Mouse (Mus musculus) brain, embryonic 14.5 days (tissue): ENCODE data around the gene Cmpk2. TPM values are rescaled to one million over a fixed set of nuclear protein-coding genes. Genes with fewer than 3 reads are reported as not detected.
A peak's percentile ranks its signal among the peaks of the same experiment; 100 is the strongest.
"Not testable (repeated sequence)": the region's sequence is repeated elsewhere in the genome, so short reads cannot be mapped to it uniquely, and the experiment has no call there.

Experiments used
- DNase-seq: peaks from one replicate; pipeline ENCODE4 v3.0.0-alpha.2; 2011; ENCODE audit warnings: low read depth
- CTCF ChIP-seq: fragments of 200-500 bp; IDR thresholded peaks from 2 replicates; pipeline ENCODE4 v1.5.1; 2012; ENCODE audit warnings: inconsistent platforms, mild to moderate bottlenecking, moderate library complexity, borderline replicate concordance; ENCODE audit not compliant: insufficient read depth, insufficient read length; ENCODE audit errors: extremely low read depth
- POLR2A ChIP-seq: fragments of 200-500 bp; IDR thresholded peaks from 2 replicates; pipeline ENCODE4 v1.6.1; 2012; ENCODE audit warnings: mild to moderate bottlenecking, inconsistent platforms, borderline replicate concordance; ENCODE audit not compliant: poor library complexity, insufficient read depth, insufficient read length, severe bottlenecking; ENCODE audit errors: extremely low read depth
- polyA plus RNA-seq: library from polyadenylated mRNA; depleted of rRNA; stranded (reverse); fragments of >200 nt; gene quantifications from 2 replicates; pipeline ENCODE4 v1.2.3, GENCODE M21; 2012; rRNA removed

The Cmpk2 gene
- polyA plus RNA-seq: 6.9 and 8.4 TPM in 2 replicates

GRCm38 (mm10) chr12:26469098-26470041 is at the start of gene Cmpk2:
TSS of gene Cmpk2 (plus strand) at chr12:26469204.
- peak; percentile 95 for DNase-seq

GRCm38 (mm10) chr12:26424841-26425240 is 44.2 kb upstream of the Cmpk2 start:
- TF ChIP-seq CTCF: no peak
- TF ChIP-seq POLR2A: no peak
- DNase-seq: peak; percentile 71

More at GRCm38 (mm10) chr12:26469098-26470041, at the start of gene Cmpk2:
- TF ChIP-seq POLR2A (no peak; the same call in 1 of the 2 replicates), CTCF (peak; percentile 12; the same call in 1 of the 2 replicates)

DNA sequence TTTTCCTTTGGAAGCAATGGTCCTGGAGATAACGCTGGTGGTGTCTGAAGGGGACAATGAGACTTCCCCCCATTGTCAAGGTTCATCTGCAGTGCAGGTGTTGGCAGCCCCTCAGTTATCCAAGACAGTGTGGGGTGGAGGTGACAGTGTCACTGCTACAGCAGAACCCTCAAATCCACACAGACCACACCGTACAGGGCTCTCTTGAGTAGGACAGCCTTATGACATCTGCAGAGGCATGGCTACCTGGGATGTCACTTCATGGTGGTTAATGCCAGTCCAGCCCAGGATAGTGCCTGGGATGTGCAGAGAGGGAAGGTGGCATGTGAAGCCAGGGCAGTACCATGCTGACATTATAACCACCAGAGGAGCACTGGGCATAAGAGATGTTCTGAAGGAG is 40.2 kb upstream of the Cmpk2 start:
- DNase-seq: not testable (repeated sequence)

DNA sequence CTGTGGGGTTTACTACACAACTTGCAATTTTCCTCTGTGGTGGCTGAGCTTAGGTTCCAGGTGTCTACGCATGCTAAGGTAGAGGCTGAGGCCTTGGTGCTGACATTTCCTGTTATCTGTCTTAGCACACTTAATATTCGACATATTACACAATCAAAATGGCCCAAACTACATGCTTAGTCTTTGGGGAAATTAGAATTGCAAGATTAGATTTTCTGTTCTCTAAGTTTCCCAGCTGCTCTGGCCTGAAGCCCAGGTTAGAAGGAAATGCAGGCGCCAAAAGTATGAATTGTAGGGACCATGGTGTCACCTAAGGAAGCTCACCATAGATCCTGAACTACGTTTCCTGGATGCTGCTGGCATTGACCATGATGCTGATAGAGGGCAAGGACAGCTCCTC is 32.7 kb upstream of the Cmpk2 start:
- DNase-seq: no peak
- TF ChIP-seq CTCF (no peak), POLR2A (no peak)

GRCm38 (mm10) chr12:26437950-26438349 is 31.1 kb upstream of the Cmpk2 start:
- peak; percentile 50 for DNase-seq
- TF ChIP-seq CTCF: no peak
- no peak for TF ChIP-seq POLR2A

DNA sequence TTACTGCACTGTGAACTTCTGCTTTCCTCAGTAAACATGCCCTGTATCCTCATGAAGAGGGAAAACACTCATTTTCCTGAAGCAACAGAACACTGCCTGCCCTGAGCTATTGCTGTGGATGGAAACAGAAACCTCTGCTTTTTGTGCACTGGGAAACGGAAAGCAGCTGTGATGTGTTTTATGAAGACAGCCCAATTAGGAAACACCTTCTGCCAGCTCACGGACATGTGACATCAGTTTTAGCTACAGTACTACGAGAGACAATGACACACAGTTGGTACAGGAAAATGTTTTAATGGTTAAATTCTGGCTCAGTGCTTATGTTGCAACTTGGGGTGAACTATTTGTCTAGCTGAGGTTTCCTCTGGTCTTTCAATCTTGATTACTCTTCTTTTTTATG is 29.6 kb upstream of the Cmpk2 start:
- TF ChIP-seq POLR2A (no peak), CTCF (no peak)
- DNase-seq: peak; percentile 14

DNA sequence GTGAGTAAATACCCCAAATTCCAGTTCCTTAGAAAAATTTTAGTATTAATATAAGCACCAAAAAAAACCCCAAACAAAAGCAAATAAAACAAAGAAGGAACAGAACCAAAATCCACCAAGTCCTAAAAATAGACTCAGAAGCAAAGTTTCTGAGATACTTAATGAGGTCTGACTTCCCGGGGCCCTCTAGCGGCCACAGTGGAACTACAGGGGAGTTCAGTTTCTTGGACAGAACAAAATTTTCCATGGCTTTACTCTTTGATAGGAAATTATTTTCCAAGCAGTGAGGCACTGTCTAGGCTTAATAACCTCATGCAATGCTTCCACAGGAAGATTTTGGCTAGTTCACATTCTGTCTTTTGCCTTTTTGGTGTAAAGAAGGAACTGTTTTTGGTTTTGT is 24.9 kb upstream of the Cmpk2 start:
- peak; percentile 70 for DNase-seq
- TF ChIP-seq POLR2A (no peak), CTCF (peak; percentile 79; the same call in 1 of the 2 replicates)

- TF ChIP-seq POLR2A: no peak
- TF ChIP-seq CTCF: no peak
- DNase-seq: no peak
These were observed 24.5 kb upstream of the Cmpk2 start for GRCm38 (mm10) chr12:26444511-26444910.

- no peak for DNase-seq
- TF ChIP-seq POLR2A (no peak), CTCF (no peak)
These were observed 22.5 kb upstream of the Cmpk2 start for GRCm38 (mm10) chr12:26446377-26447045.

DNA sequence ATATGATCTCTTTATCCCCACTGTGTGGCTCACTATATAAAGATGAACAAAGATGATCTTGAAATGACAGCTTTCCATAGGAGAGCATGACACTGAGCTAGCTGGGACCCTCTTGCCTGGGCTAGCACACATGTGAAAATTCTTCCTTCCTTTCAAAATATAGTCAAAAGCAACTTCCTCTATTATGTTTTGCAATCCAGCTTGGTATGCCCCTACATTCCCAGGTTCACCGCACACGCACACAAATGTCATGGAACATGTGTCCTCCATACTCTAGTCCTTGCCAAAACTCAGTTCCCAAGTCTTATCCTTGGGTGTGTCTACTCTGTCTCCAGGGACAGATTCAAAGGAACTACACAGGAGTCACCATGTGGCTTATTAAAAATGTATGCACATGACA is 19.5 kb upstream of the Cmpk2 start:
- no peak for TF ChIP-seq POLR2A
- no peak for DNase-seq

- DNase-seq: no peak
- TF ChIP-seq POLR2A: no peak
- TF ChIP-seq CTCF: no peak
These were observed 17.9 kb upstream of the Cmpk2 start for GRCm38 (mm10) chr12:26451150-26451549.

DNA sequence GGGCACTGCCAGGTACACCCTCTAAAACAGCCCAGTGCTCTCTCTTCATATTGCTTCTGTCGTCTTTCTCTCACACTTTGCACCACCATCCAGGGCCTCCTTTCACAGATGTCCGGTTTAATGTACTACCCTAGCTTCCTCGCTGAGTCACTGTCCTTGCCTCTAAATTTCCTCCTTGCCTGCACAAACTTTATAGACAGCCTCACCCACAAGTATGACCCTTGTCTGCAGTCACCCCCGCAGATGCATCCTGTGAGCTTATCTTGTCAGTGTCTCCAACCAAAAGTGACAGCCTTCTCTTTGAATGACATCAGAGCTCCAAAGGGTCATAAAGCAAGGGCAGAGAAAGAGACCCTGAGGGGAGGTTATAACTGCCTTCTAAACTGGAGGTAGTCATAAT is 16.1 kb upstream of the Cmpk2 start:
- no peak for DNase-seq
- TF ChIP-seq POLR2A: no peak
- TF ChIP-seq CTCF: no peak

DNA sequence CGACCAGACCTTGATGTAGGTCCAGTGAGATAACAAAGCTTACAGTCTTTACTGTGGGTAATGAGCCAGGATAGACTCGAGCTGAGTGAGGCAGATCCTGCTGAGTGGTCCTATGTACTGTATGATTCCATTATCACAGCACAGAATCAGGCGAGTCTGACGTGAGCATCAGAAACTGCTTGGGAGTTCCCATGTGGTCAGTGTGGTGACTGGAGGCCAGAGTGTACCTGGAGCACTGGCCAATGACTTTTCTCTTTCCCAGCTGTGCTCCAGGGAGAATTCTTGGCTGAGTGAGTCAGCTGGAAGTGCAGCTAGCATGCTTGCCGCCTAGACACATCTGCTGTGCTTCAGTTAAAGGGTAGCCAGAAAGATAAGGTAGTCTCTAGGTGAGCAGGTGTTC is 14.3 kb upstream of the Cmpk2 start:
- DNase-seq: no peak
- TF ChIP-seq POLR2A (no peak), CTCF (no peak)

GRCm38 (mm10) chr12:26456028-26456698 is 12.8 kb upstream of the Cmpk2 start, which contains the start of gene Rsad2:
TSS of gene Rsad2 (minus strand) at chr12:26456452.
- TF ChIP-seq POLR2A (no peak), CTCF (no peak)
- DNase-seq: peak; percentile 71

DNA sequence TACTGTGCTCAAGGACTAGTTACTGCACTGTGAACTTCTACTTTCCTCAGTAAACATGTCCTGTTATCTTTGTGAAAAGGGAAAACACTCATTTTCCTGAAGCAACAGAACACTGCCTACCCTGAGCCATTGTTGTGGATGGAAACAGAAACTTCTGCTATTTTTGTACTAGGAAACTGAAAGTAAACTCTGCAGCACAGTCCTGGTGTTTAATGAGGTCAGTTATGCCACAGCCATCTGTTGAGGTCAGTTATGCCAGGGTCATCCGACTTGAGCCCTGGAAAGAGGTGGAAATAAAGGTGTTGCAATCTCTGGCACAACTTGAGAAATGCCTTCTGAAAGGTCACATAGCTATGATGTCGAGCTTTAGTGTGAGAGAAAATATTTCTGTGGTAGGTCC is 8.9 kb upstream of the Cmpk2 start:
- no peak for TF ChIP-seq CTCF
- no peak for TF ChIP-seq POLR2A
- no peak for DNase-seq
